Mouse (Mus musculus): ENCODE results near the gene Cpm. TPM values are rescaled to one million over a fixed set of nuclear protein-coding genes. Genes with fewer than 3 reads are reported as not detected.
"Not testable (repeated sequence)": the region's sequence is repeated elsewhere in the genome, so short reads cannot be mapped to it uniquely, and the experiment has no call there.

Gene Cpm
- total RNA-seq, 2 experiments from 2014 or later = 2.3 to 2.4 TPM

DNA sequence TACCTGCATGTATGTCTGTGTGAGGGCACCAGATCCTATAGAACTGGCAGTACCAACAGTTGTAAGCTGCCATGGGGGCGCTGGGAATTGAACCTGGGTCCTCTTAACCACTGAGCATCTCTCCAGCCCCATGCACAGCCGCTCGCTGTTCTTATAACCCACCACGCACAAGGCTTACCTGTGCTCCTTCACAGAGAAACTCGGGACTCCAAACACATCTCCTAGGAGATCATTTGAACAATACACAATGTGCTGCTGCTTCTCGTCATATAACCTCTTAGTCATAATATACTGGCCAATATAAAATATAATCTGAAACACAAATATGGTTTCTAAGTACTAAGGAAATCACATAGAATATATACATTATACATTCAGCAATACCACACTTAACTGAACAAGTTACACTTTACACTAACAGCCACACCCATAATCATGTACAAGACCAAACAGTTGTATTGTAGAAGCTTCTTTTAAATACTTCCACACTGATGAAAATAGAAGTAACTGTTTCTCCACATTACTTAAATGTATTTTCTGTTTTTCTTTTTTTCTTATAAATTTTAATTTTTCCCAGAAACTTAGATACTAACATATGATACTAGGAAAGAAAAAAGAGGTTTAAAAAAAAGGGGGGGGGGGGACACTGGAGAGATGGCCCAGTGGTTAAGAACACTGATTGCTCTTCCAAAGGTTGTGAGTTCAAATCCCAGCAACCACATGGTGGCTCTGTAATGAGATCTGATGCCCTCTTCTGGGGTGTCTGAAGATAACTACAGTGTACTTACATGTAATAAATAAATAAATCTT, 72.9 kb downstream of the Cpm start:
- no peak for DNase-seq

DNA sequence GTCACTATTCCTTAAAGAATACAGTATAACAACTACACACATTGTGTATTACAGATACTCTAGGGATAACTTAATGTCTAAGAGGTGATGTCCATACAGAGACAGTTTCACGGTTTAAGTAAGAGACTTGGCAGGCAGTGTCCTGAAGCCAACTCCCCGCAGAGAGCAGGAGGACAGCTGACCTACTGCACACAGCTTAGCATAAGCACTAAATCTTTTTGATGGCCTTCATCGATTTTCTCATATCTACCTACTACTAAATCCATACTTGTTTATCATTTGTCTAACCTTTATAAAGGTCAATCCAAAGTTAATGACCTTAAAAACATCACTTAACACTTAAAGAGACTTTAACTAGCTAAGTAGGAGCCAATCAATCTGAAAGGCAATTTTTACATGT, 74.2 kb downstream of the Cpm start:
- DNase-seq = no peak

DNA sequence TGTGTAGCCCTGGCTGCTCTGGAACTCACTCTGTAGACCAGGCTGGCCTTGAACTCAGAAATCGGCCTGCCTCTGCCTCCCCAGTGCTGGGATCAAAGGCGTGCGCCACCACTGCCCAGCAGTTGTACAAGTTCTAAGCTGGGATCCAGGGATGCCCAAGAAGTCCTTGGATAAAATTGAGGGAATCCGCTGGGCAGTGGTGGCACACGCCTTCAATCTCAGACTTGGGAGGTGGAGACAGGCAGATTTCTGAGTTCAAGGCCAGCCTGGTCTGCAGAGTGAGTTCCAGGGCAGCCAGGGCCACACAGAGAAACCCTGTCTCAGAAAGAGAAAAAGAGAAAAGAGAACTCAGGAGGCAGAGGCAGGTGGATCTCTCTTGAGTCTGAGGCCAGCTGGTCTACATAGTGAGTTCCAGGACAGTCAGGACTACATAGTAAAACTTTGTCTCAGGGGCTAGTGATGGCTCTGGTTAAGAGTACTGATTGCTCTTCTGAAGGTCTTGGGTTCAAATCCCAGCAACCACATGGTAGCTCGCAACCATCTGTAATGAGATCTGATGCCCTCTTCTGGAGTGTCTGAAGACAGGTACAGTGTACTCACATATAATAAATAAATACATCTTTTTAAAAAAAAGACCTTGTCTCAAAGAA, 75.1 kb downstream of the Cpm start:
- not testable (repeated sequence) for DNase-seq

DNA sequence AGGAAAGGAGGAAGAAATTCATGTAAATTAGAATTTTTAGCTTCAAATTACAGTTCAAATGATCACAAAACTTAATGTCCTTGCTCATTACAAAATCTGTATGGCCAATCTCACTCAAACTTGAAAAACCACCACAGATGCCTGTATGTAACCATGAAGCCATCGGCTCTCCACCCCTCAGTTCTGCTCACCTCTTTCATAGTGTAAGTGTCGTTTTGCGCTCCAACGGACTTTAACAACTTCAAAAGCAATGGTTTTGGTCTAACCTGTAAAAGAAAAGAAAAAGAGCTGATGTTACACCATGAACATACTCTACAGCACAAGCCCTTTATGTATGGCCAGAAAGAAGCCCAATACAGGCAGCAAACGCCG, 75.7 kb downstream of the Cpm start:
- DNase-seq = no peak

DNA sequence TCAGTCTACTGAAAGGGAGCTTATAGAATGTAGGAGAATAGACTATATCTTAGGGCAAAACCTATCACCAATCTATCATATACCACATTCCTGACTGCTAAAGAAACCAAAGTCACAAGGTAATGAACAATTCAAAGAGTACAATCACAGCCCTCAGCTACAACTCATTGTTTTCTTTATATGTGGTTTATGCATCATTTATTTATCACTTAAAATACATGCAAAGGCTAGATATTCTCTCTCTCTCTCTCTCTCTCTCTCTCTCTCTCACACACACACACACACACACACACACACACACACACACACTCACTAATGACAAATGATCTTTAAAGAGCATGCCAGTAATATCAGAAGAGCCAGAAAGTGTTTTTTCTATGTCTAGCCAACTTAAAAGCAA, 76.5 kb downstream of the Cpm start:
- no peak for DNase-seq

DNA sequence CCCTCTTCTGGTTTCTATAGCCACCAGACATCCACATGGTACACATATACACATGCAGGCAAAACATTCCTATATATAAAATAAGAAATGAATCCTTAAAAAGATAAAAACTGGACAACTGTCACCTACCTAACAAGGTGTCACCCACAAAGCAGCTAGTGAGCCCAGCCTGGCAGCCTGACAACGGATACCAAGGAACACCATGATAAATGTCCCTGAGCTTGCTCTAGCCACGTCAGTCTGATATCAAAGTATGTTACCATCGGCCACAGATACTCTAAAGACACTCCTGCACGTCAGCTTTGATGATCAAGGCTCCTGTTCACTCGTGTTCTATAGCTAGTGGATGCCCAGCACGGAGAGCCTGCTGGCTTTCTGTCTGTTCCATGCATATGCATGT, 77.1 kb downstream of the Cpm start:
- no peak for DNase-seq

DNA sequence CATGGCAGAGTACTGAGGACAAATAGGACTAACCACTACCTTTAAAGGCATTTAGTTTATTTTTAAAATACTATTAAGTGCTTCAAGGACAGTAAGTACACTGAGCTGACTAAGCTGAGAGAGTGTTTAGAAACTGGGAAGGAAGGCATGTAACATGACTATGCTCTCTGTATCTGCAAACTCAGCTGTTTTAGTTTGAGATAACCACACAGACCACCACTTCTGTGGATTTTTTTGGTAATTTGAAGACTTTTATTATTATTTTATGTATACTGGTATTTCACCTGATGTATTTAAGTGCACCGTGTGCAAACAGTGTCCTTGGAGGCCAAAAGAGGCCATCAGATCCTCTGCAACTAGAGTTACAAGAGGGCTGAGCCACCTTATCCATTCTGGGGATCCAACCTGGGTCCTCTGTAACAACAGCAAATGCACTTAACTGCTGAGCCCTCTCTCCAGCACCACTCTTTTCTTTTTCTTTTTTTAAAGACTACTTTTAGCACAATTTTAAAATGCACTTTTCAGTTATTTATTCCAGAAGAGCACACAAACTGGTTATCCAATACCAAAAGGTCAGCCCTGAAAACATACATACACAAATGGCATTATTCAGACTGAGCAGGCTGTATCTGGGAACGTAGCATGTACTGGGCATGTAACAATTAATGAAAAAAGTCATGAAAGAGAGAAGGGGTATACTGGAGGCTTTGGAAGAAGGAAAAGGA, 78.0 kb downstream of the Cpm start:
- no peak for DNase-seq

DNA sequence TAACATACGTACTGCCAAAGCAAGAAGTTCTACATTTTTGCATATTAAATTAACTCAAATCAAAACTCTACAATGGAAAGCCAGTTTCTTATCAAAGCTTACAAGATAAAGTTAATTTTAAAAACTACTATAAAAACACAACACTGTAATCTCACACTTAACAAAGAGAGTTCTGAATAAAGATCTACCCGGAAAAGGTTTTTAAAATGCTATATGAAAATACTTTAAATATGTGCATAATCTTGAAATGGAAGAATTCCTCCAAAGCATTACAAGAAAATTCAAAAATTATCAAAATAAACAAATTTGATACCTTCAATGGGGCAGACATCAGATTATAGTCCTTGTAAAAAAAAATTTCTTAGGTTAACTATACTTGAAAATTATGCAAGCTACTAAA, 79.1 kb downstream of the Cpm start:
- no peak for DNase-seq

DNA sequence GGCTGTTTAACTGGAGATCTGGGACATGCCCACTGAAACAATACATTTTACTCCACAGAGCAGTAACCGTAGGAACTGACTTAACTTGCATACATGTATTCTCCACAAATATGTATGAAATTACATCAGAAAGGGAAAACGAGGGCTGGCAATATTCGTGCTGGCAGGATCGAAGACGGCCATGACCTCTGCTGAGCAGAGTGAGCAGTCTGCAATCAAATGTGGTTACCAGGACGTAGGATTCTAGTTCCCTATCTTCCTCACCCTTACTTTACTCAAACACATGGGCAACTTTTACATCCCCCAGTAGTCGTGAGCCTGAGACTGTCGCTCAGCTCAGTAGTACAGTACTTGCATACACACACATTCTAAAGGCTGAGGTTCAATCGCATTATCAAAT, 79.6 kb downstream of the Cpm start:
- no peak for DNase-seq

DNA sequence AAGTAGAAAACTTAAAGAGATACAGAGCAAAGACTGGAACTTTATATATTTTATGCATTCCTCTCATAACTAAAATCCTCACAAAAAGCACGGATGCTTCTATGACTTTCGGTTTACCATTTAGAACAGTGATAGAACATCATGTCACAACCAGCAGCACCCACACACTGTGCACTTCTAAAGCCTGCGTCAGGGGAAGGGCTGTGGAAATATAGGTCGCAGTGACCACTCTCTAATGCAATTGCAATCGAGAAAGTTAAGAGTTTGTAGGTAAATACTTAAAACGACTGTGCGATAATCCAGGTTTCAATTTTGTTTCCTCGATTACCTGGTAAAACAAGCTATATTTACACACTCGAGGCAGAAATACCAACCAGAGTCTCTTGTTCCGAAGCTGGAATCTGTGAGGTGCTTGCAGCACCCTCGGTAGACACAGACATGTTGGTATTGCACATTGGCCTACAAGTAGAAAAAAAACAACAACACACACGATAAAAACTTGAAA, 80.1 kb downstream of the Cpm start:
- no peak for DNase-seq

DNA sequence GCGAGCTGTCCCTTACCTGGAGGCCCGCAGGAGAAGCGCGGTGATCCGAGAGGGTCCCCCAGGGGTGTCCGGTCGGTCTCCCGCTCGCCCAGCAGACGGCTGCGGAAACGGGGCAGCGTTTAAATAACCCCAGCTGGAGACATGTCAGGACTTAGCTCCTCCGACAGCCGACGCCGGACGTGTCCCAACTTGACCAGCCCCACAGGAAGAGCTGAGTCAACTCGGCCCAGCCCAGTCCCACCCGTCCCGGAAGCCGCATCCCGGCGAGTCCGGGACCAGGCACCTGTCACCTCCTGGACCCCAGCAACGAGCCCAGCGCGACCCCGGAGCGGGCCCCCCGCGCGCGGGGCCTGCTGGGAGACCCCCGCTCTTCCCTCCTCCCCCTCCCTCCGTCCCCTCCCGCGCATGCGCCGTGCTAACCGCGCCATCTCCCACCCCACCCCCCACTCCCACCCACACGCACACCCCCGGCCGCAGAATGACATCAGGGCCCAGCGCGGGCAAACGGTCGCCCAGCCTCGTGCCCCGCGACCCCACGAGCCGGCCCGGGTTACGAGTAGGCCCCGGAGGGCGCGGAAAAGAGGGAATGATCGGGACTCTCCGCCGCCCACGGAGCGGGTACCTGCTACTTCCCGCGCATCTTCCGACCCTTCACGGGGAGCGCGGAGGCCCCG, 80.8 kb downstream of the Cpm start:
- peak; percentile 80 for DNase-seq

DNA sequence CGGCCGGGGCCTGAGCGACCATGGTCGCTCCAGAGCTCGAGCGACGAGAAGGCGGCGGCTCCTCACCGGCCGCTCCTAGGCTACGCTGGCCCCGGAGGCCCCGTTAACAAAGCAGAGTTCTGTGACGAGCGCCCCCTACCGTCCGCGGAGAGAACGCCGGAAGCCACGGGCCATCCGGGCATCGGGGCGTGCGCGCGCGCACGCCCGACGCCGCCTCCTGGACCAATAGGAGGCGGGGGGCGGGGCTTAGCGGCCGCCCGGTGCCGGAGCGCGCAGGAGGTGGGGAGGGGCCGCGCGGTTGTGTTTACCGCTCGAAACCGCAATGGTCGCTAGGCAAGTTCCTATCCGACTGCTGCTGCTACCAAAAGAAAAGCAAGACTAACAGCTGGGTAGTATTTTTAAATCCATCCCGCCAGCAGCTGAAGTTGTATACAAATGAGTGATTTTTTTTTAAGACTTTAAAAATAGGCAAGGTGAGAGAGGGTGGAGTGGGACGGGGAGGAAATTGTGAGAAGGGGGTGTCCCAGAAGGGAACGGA, 81.4 kb downstream of the Cpm start, which contains the start of gene Mdm2:
Mdm2 (minus strand) TSS at position 155 of the 538 bp plus-strand sequence.
- DNase-seq = peak; percentile 94

DNA sequence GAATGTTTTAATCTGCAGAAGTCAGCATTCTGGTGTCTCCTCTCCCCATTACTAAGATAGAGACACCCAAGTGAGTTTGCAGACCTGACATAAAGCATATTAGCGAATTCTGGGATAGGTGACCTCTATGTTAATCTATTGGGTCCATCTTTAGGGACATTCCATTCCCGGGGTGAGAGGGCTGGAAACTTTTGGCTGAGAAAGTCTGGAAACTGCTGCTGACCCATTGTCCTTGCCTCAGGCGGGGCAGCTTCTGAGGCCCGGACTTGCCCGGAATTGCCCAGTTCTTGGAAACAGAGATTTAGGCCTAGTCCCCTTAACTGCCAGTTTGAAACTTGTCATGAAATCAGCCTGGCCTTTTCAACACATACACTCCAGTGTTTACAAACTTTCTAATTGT, 82.1 kb downstream of the Cpm start:
- no peak for DNase-seq

DNA sequence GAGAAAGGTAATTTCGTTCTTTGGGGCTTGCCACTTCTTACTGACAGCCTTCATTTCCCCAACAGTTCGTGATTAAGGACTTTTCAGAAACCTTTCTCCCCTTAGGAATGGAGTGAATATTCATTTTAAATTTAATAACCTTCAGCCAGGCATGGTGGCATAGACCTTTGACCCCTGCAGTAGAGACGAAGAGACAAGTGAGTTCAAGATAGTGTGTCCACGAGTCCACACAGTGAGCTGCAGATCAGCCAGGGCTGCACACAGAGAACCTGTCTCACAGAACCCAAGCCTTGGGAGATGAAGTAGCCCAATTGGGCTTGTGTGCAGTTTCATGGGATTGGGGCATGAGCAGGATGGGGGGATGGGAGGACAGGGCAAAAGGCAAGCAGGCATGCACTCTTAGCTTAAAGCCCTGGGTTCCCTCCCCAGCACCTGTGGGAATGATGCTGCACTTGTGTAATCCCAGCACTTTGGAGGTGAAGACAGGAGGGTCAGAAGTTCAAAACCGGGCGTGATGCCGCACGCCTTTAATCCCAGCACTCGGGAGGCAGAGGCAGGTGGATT, 83.0 kb downstream of the Cpm start:
- no peak for DNase-seq

DNA sequence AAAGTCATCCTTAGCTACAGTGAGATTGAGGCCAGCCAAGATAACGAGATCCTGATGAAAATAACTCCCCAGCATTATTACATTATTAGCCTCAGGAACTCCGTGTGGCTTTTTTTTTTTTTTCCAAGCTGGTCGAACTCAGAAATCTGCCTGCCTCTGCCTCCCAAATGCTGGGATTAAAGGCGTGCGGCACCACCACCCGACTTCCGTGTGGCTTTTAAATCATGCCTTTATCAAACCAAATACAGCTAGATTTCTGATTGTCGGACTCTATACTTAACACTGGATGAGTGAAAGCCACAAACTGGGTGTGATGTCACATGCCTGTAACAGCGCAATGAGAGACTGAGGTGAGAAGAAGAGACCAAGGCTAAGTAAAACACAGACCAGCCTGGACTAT, 83.6 kb downstream of the Cpm start:
- DNase-seq = no peak

DNA sequence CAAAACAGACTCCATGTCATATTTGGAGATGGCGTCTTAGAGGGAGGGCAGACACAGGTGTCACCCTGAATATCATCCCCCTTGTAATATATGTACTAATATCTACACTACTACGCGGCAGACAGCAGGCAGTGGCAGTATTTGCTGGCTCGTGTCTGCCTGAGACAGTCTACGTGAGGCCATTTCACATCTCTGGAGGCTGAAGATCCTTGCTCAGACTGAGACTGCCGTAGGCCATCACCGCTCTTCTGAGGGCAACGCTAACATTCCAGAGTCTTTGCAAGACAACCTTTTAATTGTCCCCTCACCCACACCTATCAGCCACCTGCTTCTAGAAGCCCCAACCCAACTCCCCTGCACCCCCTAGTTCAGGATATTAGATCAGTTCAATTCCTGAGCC, 84.2 kb downstream of the Cpm start:
- DNase-seq = no peak

DNA sequence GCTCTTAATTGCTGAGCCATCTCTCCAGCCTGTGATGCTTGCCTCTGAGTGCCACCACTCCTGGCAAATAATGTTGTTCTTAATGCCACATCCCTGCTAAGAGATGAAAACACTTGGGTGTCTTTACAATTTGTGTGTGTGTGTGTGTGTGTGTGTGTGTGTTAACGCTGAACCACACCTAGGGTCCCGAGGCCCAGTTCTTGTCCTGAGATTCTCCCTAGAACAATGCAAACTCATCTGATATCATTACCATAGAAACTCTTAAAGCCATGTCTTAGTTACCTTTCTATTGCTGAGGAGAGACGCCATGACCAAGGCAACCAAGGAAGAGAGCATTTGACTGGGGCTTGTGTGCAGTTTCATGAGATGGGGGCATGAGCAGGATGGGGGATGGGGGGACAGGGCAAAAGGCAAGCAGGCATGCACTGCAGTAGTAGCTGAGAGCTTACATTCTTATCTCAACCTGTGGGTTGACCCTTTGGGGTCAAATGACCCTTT, 84.8 kb downstream of the Cpm start:
- no peak for DNase-seq

DNA sequence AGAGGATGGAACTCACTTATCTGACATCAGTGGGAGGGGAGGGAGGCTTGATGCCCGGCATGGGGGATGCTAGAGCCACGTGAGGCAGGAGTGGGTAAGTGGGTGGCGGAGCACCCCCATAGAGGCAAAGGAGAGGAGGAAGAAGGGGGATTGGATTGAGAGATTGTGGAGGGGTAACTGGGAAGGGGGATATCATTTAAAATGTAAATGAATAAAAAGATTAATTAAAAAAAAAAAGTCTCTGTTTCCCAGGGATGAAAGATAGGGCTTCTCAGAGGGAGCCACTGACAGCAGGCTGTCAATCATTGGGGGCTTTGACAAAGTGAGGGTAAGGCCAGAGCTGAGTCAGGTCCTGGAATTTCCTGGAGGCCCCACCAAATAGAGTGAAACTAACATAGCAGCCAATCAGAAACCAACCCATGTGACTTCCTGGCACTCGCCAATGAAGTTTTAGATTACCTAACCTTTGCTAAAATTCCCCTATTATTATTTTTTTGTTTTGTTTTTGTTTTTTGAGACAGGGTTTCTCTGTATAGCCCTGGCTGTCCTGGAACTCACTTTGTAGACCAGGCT, 85.7 kb downstream of the Cpm start:
- DNase-seq = no peak

DNA sequence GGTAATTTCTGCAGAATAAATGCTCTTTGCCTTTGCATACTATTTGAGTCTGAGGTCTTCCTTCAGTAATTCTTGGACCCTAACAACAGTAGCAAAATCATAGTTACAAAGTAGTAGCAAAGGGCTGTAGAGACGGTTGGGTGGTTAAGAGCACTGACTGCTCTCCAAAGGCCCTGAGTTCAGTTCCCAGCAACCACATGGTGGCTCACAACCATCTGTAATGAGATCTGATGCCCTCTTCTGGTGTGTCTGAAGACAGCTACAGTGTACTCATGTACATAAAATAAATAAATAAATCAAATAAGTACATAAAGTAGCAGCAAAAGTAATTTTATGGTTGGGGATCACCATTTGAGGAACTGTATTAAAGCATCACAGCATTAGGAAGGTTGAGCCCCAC, 86.4 kb downstream of the Cpm start:
- not testable (repeated sequence) for DNase-seq

DNA sequence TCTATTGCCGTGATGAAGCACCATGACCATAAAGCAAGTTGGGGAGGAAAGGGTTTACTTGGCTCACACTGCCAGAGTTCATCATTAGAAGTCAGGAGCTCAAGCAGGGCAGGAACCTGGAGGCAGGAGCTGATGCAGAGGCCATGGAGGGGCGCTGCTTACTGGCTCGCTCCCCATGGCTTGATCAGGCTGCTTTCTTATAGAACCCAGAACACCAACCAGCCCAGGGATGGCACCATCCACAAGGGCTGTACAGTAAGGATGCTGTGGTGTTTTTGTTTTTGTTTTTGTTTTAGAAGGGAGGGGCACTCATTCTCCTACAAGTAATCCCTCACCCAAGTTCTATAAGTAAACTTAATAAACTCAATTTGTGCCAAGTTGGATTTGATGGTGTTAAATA, 87.4 kb downstream of the Cpm start:
- DNase-seq = no peak

DNA sequence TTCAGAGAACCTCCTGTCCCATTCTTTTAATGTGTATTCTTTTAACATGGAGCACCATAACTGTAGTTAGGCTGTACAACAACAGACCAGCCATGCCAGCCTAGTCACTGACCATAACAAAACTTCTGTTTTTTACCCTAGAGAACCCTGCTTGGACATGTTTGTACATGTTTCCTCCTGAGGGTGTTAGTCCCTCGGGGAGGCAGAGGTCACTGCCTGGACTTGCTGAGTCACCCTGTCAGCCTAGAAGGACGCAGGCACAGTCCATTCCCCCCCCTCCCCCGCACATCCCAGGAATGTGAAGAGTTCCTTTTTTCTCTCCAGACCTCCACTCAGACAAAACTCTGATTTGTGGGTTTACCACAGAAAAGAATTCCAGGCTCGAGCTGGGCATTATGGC, 88.3 kb downstream of the Cpm start:
- peak; percentile 31 for DNase-seq

All from gastrocnemius, postnatal 25 days (tissue).